Mouse (Mus musculus) liver, embryonic 11.5 days (tissue): ENCODE measurements around the gene Zbtb32. TPM values are rescaled to one million over a fixed set of nuclear protein-coding genes. Genes with fewer than 3 reads are reported as not detected.
A peak's percentile ranks its signal among the peaks of the same experiment; 100 is the strongest.

Experiments used
- ATAC-seq: fragments of 200-750 bp; cut with Nextera tagmentation; replicated peaks from 2 replicates; pipeline ENCODE4 v1.8.0; 2017; ENCODE audit warnings: moderate number of reproducible peaks, mild to moderate bottlenecking, moderate TSS enrichment, moderate library complexity; ENCODE audit not compliant: low FRiP score
- DNase-seq: peaks from one replicate; pipeline ENCODE4 v3.0.0-alpha.2; 2017; ENCODE audit warnings: low spot score
- H3K27ac ChIP-seq: fragments of 300-500 bp; sonication (generic); 2 replicates; pipeline ENCODE4 v1.5.1; 2014; ENCODE audit warnings: mild to moderate bottlenecking, low read depth, low read length, control low read depth
- H3K27me3 ChIP-seq: fragments of 300-500 bp; sonication (generic); replicated peaks from 2 replicates; pipeline ENCODE4 v1.6.1; 2014; ENCODE audit warnings: low read length, mixed read lengths; ENCODE audit not compliant: control insufficient read depth, insufficient read depth
- H3K36me3 ChIP-seq: fragments of 300-500 bp; sonication (generic); 2 replicates; pipeline ENCODE4 v1.6.1; 2014; ENCODE audit warnings: mild to moderate bottlenecking, low read length, moderate library complexity, mixed read lengths; ENCODE audit not compliant: control insufficient read depth, insufficient read depth
- H3K4me1 ChIP-seq: fragments of 300-500 bp; sonication (generic); replicated peaks from 2 replicates; pipeline ENCODE4 v1.6.1; 2014; ENCODE audit warnings: low read length, mixed read lengths; ENCODE audit not compliant: control insufficient read depth, insufficient read depth
- H3K4me2 ChIP-seq: fragments of 300-500 bp; sonication (generic); 2 replicates; pipeline ENCODE4 v1.6.1; 2014; ENCODE audit warnings: mild to moderate bottlenecking, control low read depth, moderate library complexity
- H3K4me3 ChIP-seq: fragments of 300-500 bp; sonication (generic); 2 replicates; pipeline ENCODE4 v1.5.1; 2014; ENCODE audit warnings: low read depth, low read length, control low read depth
- H3K9ac ChIP-seq: fragments of 300-500 bp; sonication (generic); 2 replicates; pipeline ENCODE4 v1.6.1; 2014; ENCODE audit warnings: low read depth, low read length, control low read depth
- H3K9me3 ChIP-seq: fragments of 300-500 bp; sonication (generic); 2 replicates; pipeline ENCODE4 v1.6.1; 2016; ENCODE audit warnings: low read length, inconsistent platforms, mixed read lengths; ENCODE audit not compliant: control insufficient read depth
- WGBS: fragments of 180-500 bp; shearing (Covaris S2); extraction: QIAGEN DNeasy Blood & Tissue Kit; methylation state at CpG from one replicate; pipeline ENCODE4 v1.1.7; 2014; 5-methylcytosine and 5-hydroxymethylcytosine counted together
- polyA plus RNA-seq: library from polyadenylated mRNA; unstranded; fragments of >200 nt; fragmentation: Nextera tagmentation; extraction: Ambion mirVana; gene quantifications from 2 replicates; pipeline ENCODE4 v1.2.1, GENCODE M21; 2014

Gene Zbtb32
- polyA plus RNA-seq, 1 experiment from 2014 or later: 0.25 TPM

GRCm38 (mm10) chr7:30608476-30608875 is 9.8 kb upstream of the Zbtb32 start:
- H3K9me3 ChIP-seq: no peaks in the 10 kb centered on the region
- ATAC-seq: no peak
- 55% methylated on average over 15 of the region's 16 CpGs for whole genome bisulfite sequencing

GRCm38 (mm10) chr7:30607706-30608309 is 9.1 kb upstream of the Zbtb32 start:
- Histone ChIP-seq H3K4me1 (0 out of 2 replicates have a peak, but pooled peaks cover 2% of the 10 kb centered on the region), H3K27ac (no peak overlapping the region), H3K4me2 (no peak overlapping the region), H3K4me3 (no peak overlapping the region), H3K36me3 (no peaks in the 10 kb centered on the region), H3K27me3 (no peaks in the 10 kb centered on the region), H3K9me3 (no peaks in the 10 kb centered on the region), H3K9ac (no peak overlapping the region)
- DNase-seq (peak; percentile 58), ATAC-seq (0 out of 2 replicates have a peak, but pooled peaks have one; percentile 34)
- 27% methylated on average over 8 of the region's 8 CpGs for WGBS

More at GRCm38 (mm10) chr7:30608476-30608875, 9.8 kb upstream of the Zbtb32 start:
- Histone ChIP-seq H3K4me1 (0 out of 2 replicates have a peak, but pooled peaks cover 2% of the 10 kb centered on the region), H3K4me3 (no peak overlapping the region), H3K27ac (no peak overlapping the region), H3K4me2 (no peak overlapping the region), H3K9ac (no peak overlapping the region), H3K36me3 (no peaks in the 10 kb centered on the region), H3K27me3 (no peaks in the 10 kb centered on the region)
- DNase-seq: no peak

DNA sequence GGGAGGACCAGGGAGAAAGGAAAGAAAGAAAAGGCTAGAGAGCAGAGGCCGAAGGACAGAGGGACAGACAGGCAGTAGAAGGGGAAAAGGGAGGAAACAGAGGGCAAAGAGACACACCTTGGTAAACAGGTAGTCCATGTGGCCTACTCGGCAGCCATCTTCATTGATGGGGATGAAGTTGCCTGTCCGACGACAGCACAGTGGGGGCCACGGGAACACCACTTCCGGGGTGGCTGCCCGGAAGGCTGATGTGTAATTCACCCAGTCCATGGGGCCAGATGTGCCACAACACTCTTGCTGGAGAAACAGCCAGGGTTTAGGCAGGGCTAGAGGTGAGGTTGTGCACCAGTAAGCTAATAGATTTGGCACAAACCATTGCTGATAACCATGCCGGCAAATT is 6.2 kb upstream of the Zbtb32 start:
- DNase-seq (no peak), ATAC-seq (no peak)
- Histone ChIP-seq H3K27ac (no peak overlapping the region), H3K9me3 (no peaks in the 10 kb centered on the region), H3K4me2 (no peak overlapping the region), H3K9ac (no peak overlapping the region), H3K4me1 (0 out of 2 replicates have a peak, but pooled peaks cover 2% of the 10 kb centered on the region), H3K36me3 (no peaks in the 10 kb centered on the region), H3K27me3 (no peaks in the 10 kb centered on the region), H3K4me3 (no peak overlapping the region)
- WGBS: 82% methylated on average over 8 of the region's 8 CpGs

DNA sequence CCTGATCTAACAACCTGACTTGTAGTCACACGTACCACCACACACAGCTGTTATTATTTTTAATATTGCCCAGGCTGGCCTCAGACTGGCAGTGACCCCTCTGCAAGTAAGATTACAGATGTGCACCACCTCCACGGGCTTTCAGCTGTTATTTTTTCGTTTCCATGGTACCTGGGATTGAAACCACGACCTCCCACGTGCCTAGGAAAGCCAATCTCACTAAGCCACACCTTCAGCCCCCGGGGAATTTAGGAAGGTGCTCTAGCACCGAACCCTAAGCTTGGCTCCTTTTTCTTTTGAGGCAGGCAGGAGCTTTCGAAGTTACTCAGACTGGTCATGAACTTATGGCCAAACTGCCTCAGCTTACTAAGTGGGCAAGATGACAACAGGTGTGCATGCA is 5.7 kb upstream of the Zbtb32 start:
- Histone ChIP-seq H3K27me3 (no peaks in the 10 kb centered on the region), H3K36me3 (no peaks in the 10 kb centered on the region), H3K9ac (no peak overlapping the region), H3K4me1 (0 out of 2 replicates have a peak, but pooled peaks cover 6% of the 10 kb centered on the region), H3K9me3 (no peaks in the 10 kb centered on the region), H3K4me2 (no peak overlapping the region), H3K27ac (no peak overlapping the region), H3K4me3 (no peak overlapping the region)
- ATAC-seq (no peak), DNase-seq (no peak)
- 66% methylated on average over 8 of the region's 8 CpGs for WGBS

DNA sequence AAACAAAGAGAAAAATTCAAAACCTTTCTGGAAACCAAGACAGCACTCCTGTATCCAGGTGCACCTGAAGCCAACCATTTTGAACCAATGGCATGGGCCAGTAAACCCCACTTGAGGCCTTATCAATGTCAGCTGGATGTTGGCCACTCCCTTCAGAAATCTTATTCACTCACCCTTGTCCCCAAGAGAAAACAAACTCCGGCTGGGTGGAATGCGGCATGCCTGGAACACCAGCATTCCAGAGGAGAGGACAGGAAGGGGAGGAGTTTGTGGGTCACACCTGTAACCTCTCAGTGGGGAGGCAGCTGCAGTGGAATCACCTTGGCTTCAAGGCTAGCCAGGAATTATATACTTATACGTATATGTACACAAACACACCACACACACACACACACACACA is 3.9 kb upstream of the Zbtb32 start:
- WGBS: 48% methylated on average over 3 of the region's 3 CpGs
- no peak overlapping the region for H3K9ac ChIP-seq
- H3K4me3 ChIP-seq: no peak overlapping the region
- H3K27me3 ChIP-seq: no peaks in the 10 kb centered on the region
- ATAC-seq (no peak), DNase-seq (no peak)
- no peaks in the 10 kb centered on the region for H3K9me3 ChIP-seq
- no peaks in the 10 kb centered on the region for H3K36me3 ChIP-seq
- H3K27ac ChIP-seq: no peak overlapping the region
- H3K4me1 ChIP-seq: 0 out of 2 replicates have a peak, but pooled peaks cover 4% of the 10 kb centered on the region
- H3K4me2 ChIP-seq: no peak overlapping the region

DNA sequence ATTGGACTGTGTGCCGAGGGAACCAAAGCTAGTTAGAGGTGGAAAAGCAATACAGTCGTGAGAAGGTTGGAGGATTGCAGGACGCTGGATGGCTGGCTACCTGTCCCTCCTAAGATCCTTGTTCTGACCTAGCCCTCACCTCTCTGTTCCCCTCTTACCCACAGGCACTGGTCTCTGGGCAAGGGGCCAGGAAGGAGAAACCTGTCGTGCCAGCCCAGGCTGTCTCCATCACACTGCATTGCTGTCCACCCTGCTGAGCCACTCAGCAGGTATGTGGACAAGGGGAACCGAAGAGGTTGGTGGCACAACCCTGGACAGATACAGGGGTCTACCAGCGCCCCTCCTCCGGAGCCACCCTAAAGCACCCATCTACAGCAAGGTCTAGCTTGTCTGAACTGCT is 1.9 kb upstream of the Zbtb32 start:
- no peaks in the 10 kb centered on the region for H3K9me3 ChIP-seq
- WGBS: 69% methylated on average over 7 of the region's 7 CpGs
- H3K4me3 ChIP-seq: no peak overlapping the region
- DNase-seq (no peak), ATAC-seq (no peak)
- H3K36me3 ChIP-seq: no peaks in the 10 kb centered on the region
- H3K4me1 ChIP-seq: 0 out of 2 replicates have a peak, but pooled peaks cover 4% of the 10 kb centered on the region
- H3K9ac ChIP-seq: no peak overlapping the region
- peak overlapping the region; percentile 25; the same call in 1 of the 2 replicates for H3K4me2 ChIP-seq
- H3K27ac ChIP-seq: no peak overlapping the region
- no peaks in the 10 kb centered on the region for H3K27me3 ChIP-seq

- Histone ChIP-seq H3K27me3 (no peaks in the 10 kb centered on the region), H3K9ac (0 out of 2 replicates have a peak overlapping the region, but pooled peaks have one; percentile 1), H3K27ac (no peak overlapping the region), H3K4me3 (no peak overlapping the region), H3K4me1 (0 out of 2 replicates have a peak, but pooled peaks cover 4% of the 10 kb centered on the region), H3K36me3 (no peaks in the 10 kb centered on the region), H3K9me3 (no peaks in the 10 kb centered on the region), H3K4me2 (peak overlapping the region; percentile 37)
- DNase-seq (peak; percentile 74), ATAC-seq (peak; percentile 97)
- WGBS: 6% methylated on average over 16 of the region's 16 CpGs
Measured at GRCm38 (mm10) chr7:30599933-30600353, 1.2 kb upstream of the Zbtb32 start.

DNA sequence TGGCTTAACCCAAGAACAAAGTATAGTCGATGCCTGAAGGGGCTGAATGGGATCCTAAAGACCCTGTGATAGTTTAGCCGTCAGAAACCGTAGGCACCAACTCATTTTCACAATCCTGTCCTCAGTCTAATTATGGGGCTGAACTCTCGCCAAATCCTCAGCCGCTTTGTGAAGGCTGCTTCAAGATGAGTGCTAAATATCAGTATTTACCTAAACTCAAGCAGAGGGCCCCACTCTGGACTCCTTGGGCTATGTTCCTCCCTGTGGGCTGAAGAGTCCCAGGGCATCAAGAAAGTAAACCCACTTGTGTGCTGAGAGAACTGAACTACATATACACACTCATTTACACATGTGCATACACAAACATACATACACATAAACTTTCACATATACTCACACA is 1.9 kb downstream of the Zbtb32 start:
- ATAC-seq (no peak), DNase-seq (no peak)
- Histone ChIP-seq H3K36me3 (no peaks in the 10 kb centered on the region), H3K4me1 (0 out of 2 replicates have a peak, but pooled peaks cover 4% of the 10 kb centered on the region), H3K27me3 (no peaks in the 10 kb centered on the region), H3K27ac (no peak overlapping the region), H3K4me2 (no peak overlapping the region), H3K4me3 (no peak overlapping the region), H3K9ac (no peak overlapping the region), H3K9me3 (no peaks in the 10 kb centered on the region)
- 80% methylated on average over 5 of the region's 5 CpGs for whole genome bisulfite sequencing

- no peak overlapping the region for H3K4me2 ChIP-seq
- ATAC-seq: no peak
- no peaks in the 10 kb centered on the region for H3K36me3 ChIP-seq
- H3K4me1 ChIP-seq: 0 out of 2 replicates have a peak, but pooled peaks cover 4% of the 10 kb centered on the region
- H3K27ac ChIP-seq: no peak overlapping the region
- no peak overlapping the region for H3K9ac ChIP-seq
- WGBS: 76% methylated on average over 5 of the region's 5 CpGs
- DNase-seq: no peak
- no peaks in the 10 kb centered on the region for H3K27me3 ChIP-seq
- H3K9me3 ChIP-seq: no peaks in the 10 kb centered on the region
- H3K4me3 ChIP-seq: no peak overlapping the region
Measured at GRCm38 (mm10) chr7:30596093-30596492, 2.6 kb downstream of the Zbtb32 start.
